Comparison of ENCODE assay signal across 8 mouse cellular contexts in the genomic region with DNA sequence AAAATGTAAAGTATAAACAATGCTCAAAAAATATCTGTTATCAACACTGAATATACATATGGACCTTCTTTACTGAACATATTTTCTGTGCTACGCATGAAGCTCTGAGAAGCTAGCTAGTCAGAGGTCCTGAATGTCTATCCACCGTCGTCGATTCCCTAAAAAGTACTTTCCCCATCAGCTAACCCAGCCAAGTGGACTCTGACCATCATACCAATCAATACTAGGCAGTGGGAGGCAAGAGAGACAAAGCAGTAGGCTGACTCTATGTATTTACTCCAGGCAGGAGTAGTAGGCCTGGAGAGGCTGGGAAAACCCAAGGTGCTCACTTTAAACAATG. TPM values are rescaled to one million over a fixed set of nuclear protein-coding genes. Genes with fewer than 3 reads are reported as not detected.
A peak's percentile ranks its signal among the peaks of the same experiment; 100 is the strongest.
DNase-seq lines count a peak whose midpoint lies in the region; ATAC-seq and TF ChIP-seq lines count a peak whose summit lies in the region.

No protein-coding gene starts in this region.

- WGBS in embryonic facial prominence, embryonic 11.5 days: 19% methylated on average over 4 of the region's 4 CpGs
- 14% methylated on average over 4 of the region's 4 CpGs for WGBS in intestine, embryonic 15.5 days
- WGBS in neural tube, embryonic 11.5 days: 17% methylated on average over 4 of the region's 4 CpGs
- 33% methylated on average over 4 of the region's 4 CpGs for WGBS in thymus, adult 2 months

- H3K4me1 ChIP-seq in embryonic facial prominence, embryonic 11.5 days (ENCODE audit: control insufficient read depth, insufficient read depth, low read length): no peaks in the 10 kb centered on the region
- peaks cover 10% of the 10 kb centered on the region; the same call in 1 of the 2 replicates for H3K4me1 ChIP-seq in intestine, embryonic 15.5 days (replicated peaks)
- H3K4me1 ChIP-seq in neural tube, embryonic 11.5 days (ENCODE audit: control insufficient read depth, insufficient read depth, low read length): peaks cover 4% of the 10 kb centered on the region; the same call in 1 of the 2 replicates
- H3K4me1 ChIP-seq in thymus, adult 2 months (replicated peaks; ENCODE audit: control insufficient read depth, insufficient read depth, low read length): peaks cover 3% of the 10 kb centered on the region; the same call in 1 of the 2 replicates

- no peaks in the 10 kb centered on the region for H3K27me3 ChIP-seq in embryonic facial prominence, embryonic 11.5 days (ENCODE audit: control insufficient read depth, insufficient read depth, low read length)
- H3K27me3 ChIP-seq in intestine, embryonic 15.5 days (replicated peaks): no peaks in the 10 kb centered on the region
- H3K27me3 ChIP-seq in neural tube, embryonic 11.5 days (ENCODE audit: control insufficient read depth, insufficient read depth, low read length): no peaks in the 10 kb centered on the region
- H3K27me3 ChIP-seq in thymus, adult 2 months (ENCODE audit: control insufficient read depth, insufficient read depth, low read length): no peaks in the 10 kb centered on the region

- ATAC-seq in embryonic facial prominence, embryonic 11.5 days (replicated peaks; ENCODE audit: insufficient number of reproducible peaks, low FRiP score, low TSS enrichment, low read depth): no peak
- no peak for ATAC-seq in intestine, embryonic 15.5 days
- no peak for ATAC-seq in neural tube, embryonic 11.5 days (ENCODE audit: insufficient read depth, low FRiP score, low TSS enrichment)

- peak overlapping the region; percentile 70 for H3K4me2 ChIP-seq in embryonic facial prominence, embryonic 11.5 days (ENCODE audit: low read depth, low read length)
- H3K4me2 ChIP-seq in intestine, embryonic 15.5 days (replicated peaks): peak overlapping the region; percentile 86
- H3K4me2 ChIP-seq in neural tube, embryonic 11.5 days (ENCODE audit: low read depth): peak overlapping the region; percentile 92

- DNase-seq in layer of hippocampus, adult 2 months (ENCODE audit: low spot score in 2 of 2): no peak
- no peak for DNase-seq in layer of hippocampus, postnatal 25 days (ENCODE audit: extremely low spot score in 1 of 2, low spot score in 1 of 2)
- peak; percentile 10 for DNase-seq in embryonic facial prominence, embryonic 11.5 days (ENCODE audit: low spot score)
- DNase-seq in neural tube, embryonic 11.5 days (ENCODE audit: low spot score): no peak
- DNase-seq in adrenal gland, adult 8-10 months: no peak
- no peak for DNase-seq in gastrocnemius, adult 18-20 months (ENCODE audit: low spot score)
- DNase-seq in thymus, adult 2 months: no peak

- peak overlapping the region; percentile 95 for H3K9ac ChIP-seq in embryonic facial prominence, embryonic 11.5 days (replicated peaks; ENCODE audit: low read length)
- peak overlapping the region; percentile 82 for H3K9ac ChIP-seq in intestine, embryonic 15.5 days
- peak overlapping the region; percentile 82 for H3K9ac ChIP-seq in neural tube, embryonic 11.5 days (ENCODE audit: low read length)

- TF ChIP-seq POLR2A in thymus, adult 2 months (IDR thresholded peaks at IDR 0.05; ENCODE audit: control insufficient read depth, extremely low read depth, insufficient read depth, low read length, poor library complexity): no peak

- H3K36me3 ChIP-seq in embryonic facial prominence, embryonic 11.5 days (replicated peaks; ENCODE audit: control insufficient read depth, insufficient read depth, low read depth, low read length): no peaks in the 10 kb centered on the region
- H3K36me3 ChIP-seq in intestine, embryonic 15.5 days: no peaks in the 10 kb centered on the region
- no peaks in the 10 kb centered on the region for H3K36me3 ChIP-seq in neural tube, embryonic 11.5 days (ENCODE audit: control insufficient read depth, insufficient read depth, low read length)
- peaks cover 2% of the 10 kb centered on the region; the same call in 1 of the 2 replicates for H3K36me3 ChIP-seq in thymus, adult 2 months (ENCODE audit: control insufficient read depth, insufficient read depth, low read length)

- no peaks in the 10 kb centered on the region for H3K9me3 ChIP-seq in embryonic facial prominence, embryonic 11.5 days (replicated peaks; ENCODE audit: control insufficient read depth, low read length)
- H3K9me3 ChIP-seq in intestine, embryonic 15.5 days: no peaks in the 10 kb centered on the region
- H3K9me3 ChIP-seq in neural tube, embryonic 11.5 days (ENCODE audit: control insufficient read depth, low read length): no peaks in the 10 kb centered on the region

- TF ChIP-seq CTCF in layer of hippocampus, adult 2 months (conservative IDR thresholded peaks at IDR 0.05): no peak
- TF ChIP-seq CTCF in thymus, adult 2 months (IDR thresholded peaks at IDR 0.05; ENCODE audit: borderline replicate concordance, control insufficient read depth, extremely low read depth, insufficient read depth, low read length, poor library complexity): no peak

- no peak overlapping the region for H3K27ac ChIP-seq in layer of hippocampus, adult 2 months
- no peak overlapping the region for H3K27ac ChIP-seq in embryonic facial prominence, embryonic 11.5 days (replicated peaks; ENCODE audit: low read depth, low read length)
- no peak overlapping the region for H3K27ac ChIP-seq in intestine, embryonic 15.5 days
- H3K27ac ChIP-seq in neural tube, embryonic 11.5 days (ENCODE audit: low read depth, low read length): no peak overlapping the region
- no peak overlapping the region for H3K27ac ChIP-seq in thymus, adult 2 months (ENCODE audit: control insufficient read depth, insufficient read depth, low read length)

- peak overlapping the region; percentile 76 for H3K4me3 ChIP-seq in layer of hippocampus, adult 2 months
- H3K4me3 ChIP-seq in embryonic facial prominence, embryonic 11.5 days (ENCODE audit: low read depth, low read length): peak overlapping the region; percentile 82
- peak overlapping the region; percentile 67 for H3K4me3 ChIP-seq in intestine, embryonic 15.5 days (replicated peaks)
- peak overlapping the region; percentile 71 for H3K4me3 ChIP-seq in neural tube, embryonic 11.5 days (ENCODE audit: low read depth, low read length)
- H3K4me3 ChIP-seq in thymus, adult 2 months (ENCODE audit: control insufficient read depth, insufficient read depth, low read length): no peak overlapping the region

RNA-seq across cellular contexts. Expression of a gene that starts 1.8 kb away (rescaled TPM):
- total RNA-seq in layer of hippocampus, adult 2 months (2021): 100 to 1,000 TPM; 111 to 128 TPM
- 100 to 1,000 TPM in 1 of 2 experiments, 10 to 100 TPM in 1; 92.6 to 117 TPM for total RNA-seq in layer of hippocampus, postnatal 25 days (2021)
- 41.6 and 43.0 TPM in 2 replicates for polyA plus RNA-seq in embryonic facial prominence, embryonic 11.5 days (2014; fragmentation: Nextera tagmentation; extraction: Ambion mirVana)
- polyA plus RNA-seq in intestine, embryonic 15.5 days (2015; fragmentation: Nextera tagmentation; extraction: Ambion mirVana): 19.9 and 24.2 TPM in 2 replicates
- 32.2 and 39.8 TPM in 2 replicates for polyA plus RNA-seq in neural tube, embryonic 11.5 days (2014; fragmentation: Nextera tagmentation; extraction: Ambion mirVana)
- total RNA-seq in adrenal gland, adult 8-10 months (2022): 100 to 1,000 TPM in 2 of 4 experiments, 10 to 100 TPM in 2; 95.2 to 109 (median 102) TPM
- total RNA-seq in gastrocnemius, adult 18-20 months (2021): 10 to 100 TPM; 41.1 to 42.5 TPM
- polyA plus RNA-seq in thymus, adult 2 months (2012; rRNA removed): 43.8 and 54.6 TPM in 2 replicates

RNA-seq across cellular contexts. Expression of a gene that starts 41.2 kb away (rescaled TPM):
- 10 to 100 TPM; 43.4 to 44.1 TPM for total RNA-seq in layer of hippocampus, adult 2 months (2021)
- 10 to 100 TPM; 42.3 to 48.8 TPM for total RNA-seq in layer of hippocampus, postnatal 25 days (2021)
- 15.0 and 16.7 TPM in 2 replicates for polyA plus RNA-seq in embryonic facial prominence, embryonic 11.5 days (2014; fragmentation: Nextera tagmentation; extraction: Ambion mirVana)
- polyA plus RNA-seq in intestine, embryonic 15.5 days (2015; fragmentation: Nextera tagmentation; extraction: Ambion mirVana): 26.4 and 30.5 TPM in 2 replicates
- 12.4 and 12.7 TPM in 2 replicates for polyA plus RNA-seq in neural tube, embryonic 11.5 days (2014; fragmentation: Nextera tagmentation; extraction: Ambion mirVana)
- 10 to 100 TPM; 10.8 to 15.5 (median 12.3) TPM for total RNA-seq in adrenal gland, adult 8-10 months (2022)
- 1 to 10 TPM; 2.0 to 3.4 TPM for total RNA-seq in gastrocnemius, adult 18-20 months (2021)
- 62.5 and 71.8 TPM in 2 replicates for polyA plus RNA-seq in thymus, adult 2 months (2012; rRNA removed)
